19 mouse cellular contexts compared by ENCODE assay signal in the genomic region with DNA sequence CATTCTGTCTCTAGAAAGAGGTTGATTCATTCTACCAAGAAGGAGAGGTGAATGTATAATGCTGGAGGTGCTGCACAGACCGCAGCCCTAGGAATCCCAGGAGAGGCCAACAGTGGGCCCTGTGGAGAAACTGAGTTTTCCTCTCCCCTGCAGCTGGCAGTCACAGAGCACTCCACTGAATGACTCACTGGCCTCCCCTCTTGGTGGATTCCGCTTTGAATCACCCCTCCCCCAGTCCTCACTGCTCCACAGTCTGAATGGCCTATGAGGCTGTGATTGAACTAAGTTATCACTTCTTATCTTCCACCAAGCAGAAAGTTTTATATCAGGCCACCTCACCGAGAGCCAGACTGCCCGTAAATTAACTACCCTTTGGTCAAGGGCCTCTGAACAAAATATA.
DNase-seq lines count a peak whose midpoint lies in the region; ATAC-seq and TF ChIP-seq lines count a peak whose summit lies in the region.
"Had no signal": no experiment of that assay in that cellular context is flagged by ENCODE, and none has a peak within 500 bp of the region (broad histone marks: within the 10 kb centered on the region; RNA-seq: fewer than 3 reads in every experiment).

No protein-coding gene starts in this region.

- 68% methylated on average over 4 of the region's 4 CpGs for WGBS in forebrain, postnatal 0 days
- WGBS in forebrain, embryonic 11.5 days: 55% methylated on average over 4 of the region's 4 CpGs
- WGBS in midbrain, embryonic 11.5 days: 56% methylated on average over 4 of the region's 4 CpGs
- WGBS in midbrain, embryonic 14.5 days: 52% methylated on average over 4 of the region's 4 CpGs

- H3K9me3 ChIP-seq in forebrain, postnatal 0 days (ENCODE audit: low read length): peaks cover 5% of the 10 kb centered on the region; the same call in 1 of the 2 replicates
- no peaks in the 10 kb centered on the region for H3K9me3 ChIP-seq in forebrain, embryonic 11.5 days (ENCODE audit: control insufficient read depth, low read length)
- no peaks in the 10 kb centered on the region for H3K9me3 ChIP-seq in midbrain, embryonic 11.5 days (ENCODE audit: control insufficient read depth, low read length)
- H3K9me3 ChIP-seq in midbrain, embryonic 14.5 days (ENCODE audit: control insufficient read depth, low read length): no peaks in the 10 kb centered on the region
- H3K9me3 ChIP-seq: forebrain, embryonic 12.5 days; heart, embryonic 10.5 days had no signal

- no peak overlapping the region for H3K4me2 ChIP-seq in forebrain, postnatal 0 days (ENCODE audit: low read depth)
- H3K4me2 ChIP-seq in forebrain, embryonic 11.5 days (ENCODE audit: low read depth, low read length, severe bottlenecking): no peak overlapping the region
- no peak overlapping the region for H3K4me2 ChIP-seq in midbrain, embryonic 11.5 days
- H3K4me2 ChIP-seq in midbrain, embryonic 14.5 days (ENCODE audit: low read length): no peak overlapping the region
- H3K4me2 ChIP-seq: forebrain, embryonic 12.5 days; hindbrain, embryonic 14.5 days had no signal

- no peaks in the 10 kb centered on the region for H3K4me1 ChIP-seq in forebrain, postnatal 0 days (ENCODE audit: insufficient read depth)
- H3K4me1 ChIP-seq in forebrain, embryonic 11.5 days (replicated peaks; ENCODE audit: control insufficient read depth, insufficient read depth, low read length): 0 out of 2 replicates have a peak, but pooled peaks cover 2% of the 10 kb centered on the region
- H3K4me1 ChIP-seq in midbrain, embryonic 11.5 days (ENCODE audit: control insufficient read depth, insufficient read depth, low read length): peaks cover 4% of the 10 kb centered on the region; the same call in 1 of the 2 replicates
- peaks cover 12% of the 10 kb centered on the region; the same call in 1 of the 2 replicates for H3K4me1 ChIP-seq in midbrain, embryonic 14.5 days (ENCODE audit: control insufficient read depth, insufficient read depth, low read length)

- H3K4me3 ChIP-seq in forebrain, postnatal 0 days (ENCODE audit: low read depth, low read length): no peak overlapping the region
- no peak overlapping the region for H3K4me3 ChIP-seq in forebrain, embryonic 11.5 days (ENCODE audit: low read depth, low read length)
- no peak overlapping the region for H3K4me3 ChIP-seq in midbrain, embryonic 11.5 days (ENCODE audit: low read depth, low read length)
- H3K4me3 ChIP-seq in midbrain, embryonic 14.5 days (replicated peaks; ENCODE audit: low read depth, low read length): no peak overlapping the region
- H3K4me3 ChIP-seq: forebrain, embryonic 12.5 days; heart, embryonic 10.5 days had no signal

- no peaks in the 10 kb centered on the region for H3K27me3 ChIP-seq in forebrain, postnatal 0 days (ENCODE audit: insufficient read depth, low read length)
- H3K27me3 ChIP-seq in forebrain, embryonic 11.5 days (ENCODE audit: control insufficient read depth, insufficient read depth, low read length): no peaks in the 10 kb centered on the region
- H3K27me3 ChIP-seq in midbrain, embryonic 11.5 days (ENCODE audit: control insufficient read depth, insufficient read depth, low read length): no peaks in the 10 kb centered on the region
- H3K27me3 ChIP-seq in midbrain, embryonic 14.5 days (ENCODE audit: control insufficient read depth, insufficient read depth, low read length): no peaks in the 10 kb centered on the region

- H3K36me3 ChIP-seq in forebrain, postnatal 0 days (ENCODE audit: insufficient read depth): no peaks in the 10 kb centered on the region
- no peaks in the 10 kb centered on the region for H3K36me3 ChIP-seq in forebrain, embryonic 11.5 days (ENCODE audit: control insufficient read depth, insufficient read depth, low read length)
- H3K36me3 ChIP-seq in midbrain, embryonic 11.5 days (ENCODE audit: control insufficient read depth, insufficient read depth, low read length): no peaks in the 10 kb centered on the region
- no peaks in the 10 kb centered on the region for H3K36me3 ChIP-seq in midbrain, embryonic 14.5 days (ENCODE audit: control insufficient read depth, insufficient read depth, low read length)
- H3K36me3 ChIP-seq: forebrain, embryonic 12.5 days; heart, embryonic 10.5 days had no signal

- no peak overlapping the region for H3K9ac ChIP-seq in forebrain, postnatal 0 days
- H3K9ac ChIP-seq in forebrain, embryonic 11.5 days (ENCODE audit: low read length): no peak overlapping the region
- H3K9ac ChIP-seq in midbrain, embryonic 11.5 days (ENCODE audit: low read length): no peak overlapping the region
- H3K9ac ChIP-seq in midbrain, embryonic 14.5 days (replicated peaks; ENCODE audit: low read length): no peak overlapping the region
- H3K9ac ChIP-seq: forebrain, embryonic 12.5 days; hindbrain, embryonic 14.5 days had no signal

- no peak for DNase-seq in forebrain, postnatal 0 days
- DNase-seq in forebrain, embryonic 11.5 days (ENCODE audit: low spot score): no peak
- peak; percentile 72 for DNase-seq in midbrain, embryonic 11.5 days (ENCODE audit: low spot score, missing footprints)
- no peak for DNase-seq in midbrain, embryonic 14.5 days
- DNase-seq in ES-CJ7 (ENCODE audit: low read depth, low spot score): peak; percentile 21
- DNase-seq in adrenal gland, postnatal 25 days: peak; percentile 54
- DNase-seq in spleen, postnatal 36 days (ENCODE audit: low spot score in 2 of 2): no peak
- DNase-seq: cerebellum, adult 9-11 months; gastrocnemius, postnatal 25 days; heart, postnatal 10 days; kidney, adult 18-20 months; layer of hippocampus, postnatal 36 days; lung, adult 18-20 months; lung, postnatal 36 days; right cerebral cortex, postnatal 4 days; thymus, postnatal 36 days had no signal

- no peak for TF ChIP-seq CTCF in forebrain, postnatal 0 days (IDR thresholded peaks at IDR 0.05; ENCODE audit: low read depth)

- no peak overlapping the region for H3K27ac ChIP-seq in forebrain, postnatal 0 days (ENCODE audit: low read depth, low read length)
- H3K27ac ChIP-seq in forebrain, embryonic 11.5 days (ENCODE audit: low read depth, low read length): no peak overlapping the region
- H3K27ac ChIP-seq in midbrain, embryonic 11.5 days (ENCODE audit: low read depth, low read length): no peak overlapping the region
- no peak overlapping the region for H3K27ac ChIP-seq in midbrain, embryonic 14.5 days (replicated peaks; ENCODE audit: low read depth, low read length)
- H3K27ac ChIP-seq: forebrain, embryonic 12.5 days; heart, embryonic 10.5 days; hindbrain, embryonic 14.5 days had no signal

- peak; percentile 29; the same call in 1 of the 2 replicates for ATAC-seq in forebrain, postnatal 0 days
- ATAC-seq in forebrain, embryonic 11.5 days (replicated peaks; ENCODE audit: low FRiP score): no peak
- ATAC-seq in midbrain, embryonic 11.5 days (ENCODE audit: low FRiP score): no peak
- ATAC-seq in midbrain, embryonic 14.5 days (ENCODE audit: low FRiP score, low TSS enrichment): no peak

Comparison
In these comparisons a context has a peak if more than half of its experiments do, and no peak if none do; other contexts are left out.
1. DNase-seq: peak in midbrain, embryonic 11.5 days (single experiment), ES-CJ7 (single experiment) and adrenal gland, postnatal 25 days (single experiment); none in forebrain, postnatal 0 days (single experiment), forebrain, embryonic 11.5 days (single experiment), midbrain, embryonic 14.5 days (single experiment) and spleen, postnatal 36 days (0 of 2).